Mouse (Mus musculus): ENCODE results near the gene Etnk2. TPM values are rescaled to one million over a fixed set of nuclear protein-coding genes. Genes with fewer than 3 reads are reported as not detected.

The Etnk2 gene
- polyA plus RNA-seq, 1 experiment from 2014 or later, result 2.6 TPM

- Histone ChIP-seq H3K4me1 (peaks cover 6% of the 10 kb centered on the region), H3K4me3 (replicated peaks) (no peak overlapping the region), H3K27ac (no peak overlapping the region), H3K9ac (no peak overlapping the region), H3K9me3 (no peaks in the 10 kb centered on the region), H3K36me3 (replicated peaks) (no peaks in the 10 kb centered on the region), H3K27me3 (peaks cover 45% of the 10 kb centered on the region), H3K4me2 (no peak overlapping the region)
- WGBS, result 60% methylated on average over 15 of the region's 15 CpGs
- no peak for ATAC-seq (ENCODE audit: low FRiP score)
These were observed 7.5 kb upstream of the Etnk2 start for GRCm38 (mm10) chr1:133355912-133356311.

GRCm38 (mm10) chr1:133356330-133356729, 7.0 kb upstream of the Etnk2 start:
- ATAC-seq (ENCODE audit: low FRiP score), result no peak
- H3K27me3 ChIP-seq, result peaks cover 48% of the 10 kb centered on the region
- WGBS, result 72% methylated on average over 8 of the region's 8 CpGs

GRCm38 (mm10) chr1:133361006-133361405, 2.4 kb upstream of the Etnk2 start:
- no peak overlapping the region for H3K4me2 ChIP-seq
- no peaks in the 10 kb centered on the region for H3K36me3 ChIP-seq (replicated peaks)
- no peak overlapping the region for H3K27ac ChIP-seq
- no peaks in the 10 kb centered on the region for H3K9me3 ChIP-seq
- H3K9ac ChIP-seq, result no peak overlapping the region
- H3K27me3 ChIP-seq, result peaks cover 73% of the 10 kb centered on the region
- H3K4me1 ChIP-seq, result peaks cover 17% of the 10 kb centered on the region
- H3K4me3 ChIP-seq (replicated peaks), result no peak overlapping the region
- no peak for ATAC-seq (ENCODE audit: low FRiP score)
- WGBS, result 91% methylated on average over 6 of the region's 6 CpGs

More at GRCm38 (mm10) chr1:133356330-133356729, 7.0 kb upstream of the Etnk2 start:
- H3K9ac ChIP-seq, result no peak overlapping the region
- H3K9me3 ChIP-seq, result no peaks in the 10 kb centered on the region
- H3K36me3 ChIP-seq (replicated peaks), result no peaks in the 10 kb centered on the region
- H3K27ac ChIP-seq, result no peak overlapping the region
- H3K4me1 ChIP-seq, result peaks cover 6% of the 10 kb centered on the region
- no peak overlapping the region for H3K4me2 ChIP-seq
- H3K4me3 ChIP-seq (replicated peaks), result no peak overlapping the region

- 91% methylated on average over 5 of the region's 5 CpGs for WGBS
- Histone ChIP-seq H3K4me1 (peaks cover 17% of the 10 kb centered on the region), H3K27ac (no peak overlapping the region)
These were observed 1.3 kb upstream of the Etnk2 start for GRCm38 (mm10) chr1:133362103-133362502.

GRCm38 (mm10) chr1:133364022-133364630, 754 bp downstream of the Etnk2 start:
- Histone ChIP-seq H3K4me1 (peaks cover 31% of the 10 kb centered on the region), H3K9me3 (no peaks in the 10 kb centered on the region), H3K4me2 (peak overlapping the region; percentile 97), H3K9ac (peak overlapping the region; percentile 64), H3K36me3 (replicated peaks) (no peaks in the 10 kb centered on the region), H3K4me3 (replicated peaks) (peak overlapping the region; percentile 66), H3K27me3 (peaks cover 61% of the 10 kb centered on the region), H3K27ac (no peak overlapping the region)
- ATAC-seq (ENCODE audit: low FRiP score), result peak; percentile 40; the same call in 1 of the 2 replicates
- under 1% methylated on average over 27 of the region's 27 CpGs for WGBS

More at GRCm38 (mm10) chr1:133362103-133362502, 1.3 kb upstream of the Etnk2 start:
- H3K9me3 ChIP-seq, result no peaks in the 10 kb centered on the region
- H3K4me3 ChIP-seq (replicated peaks), result no peak overlapping the region
- H3K9ac ChIP-seq, result no peak overlapping the region
- no peak for ATAC-seq (ENCODE audit: low FRiP score)
- no peaks in the 10 kb centered on the region for H3K36me3 ChIP-seq (replicated peaks)
- no peak overlapping the region for H3K4me2 ChIP-seq
- H3K27me3 ChIP-seq, result peaks cover 77% of the 10 kb centered on the region

- H3K9me3 ChIP-seq, result no peaks in the 10 kb centered on the region
- H3K4me2 ChIP-seq, result no peak overlapping the region
- peaks cover 31% of the 10 kb centered on the region for H3K4me1 ChIP-seq
- ATAC-seq (ENCODE audit: low FRiP score), result no peak
- H3K27ac ChIP-seq, result no peak overlapping the region
- H3K27me3 ChIP-seq, result peaks cover 58% of the 10 kb centered on the region
- H3K36me3 ChIP-seq (replicated peaks), result no peaks in the 10 kb centered on the region
- WGBS, result 37% methylated on average over 2 of the region's 2 CpGs
- H3K9ac ChIP-seq, result no peak overlapping the region
- no peak overlapping the region for H3K4me3 ChIP-seq (replicated peaks)
These were observed 1.5 kb downstream of the Etnk2 start for GRCm38 (mm10) chr1:133364890-133365289.

GRCm38 (mm10) chr1:133366951-133367605, 3.7 kb downstream of the Etnk2 start:
- Histone ChIP-seq H3K4me1 (peaks cover 31% of the 10 kb centered on the region), H3K27me3 (peaks cover 52% of the 10 kb centered on the region), H3K36me3 (replicated peaks) (no peaks in the 10 kb centered on the region), H3K4me2 (no peak overlapping the region), H3K9ac (no peak overlapping the region), H3K27ac (no peak overlapping the region), H3K9me3 (no peaks in the 10 kb centered on the region), H3K4me3 (replicated peaks) (no peak overlapping the region)
- no peak for ATAC-seq (ENCODE audit: low FRiP score)
- whole genome bisulfite sequencing, result 54% methylated on average over 10 of the region's 10 CpGs

- peaks cover 47% of the 10 kb centered on the region for H3K27me3 ChIP-seq
- H3K4me1 ChIP-seq, result peaks cover 38% of the 10 kb centered on the region
- no peak for ATAC-seq (ENCODE audit: low FRiP score)
- H3K4me2 ChIP-seq, result 0 out of 2 replicates have a peak overlapping the region, but pooled peaks have one; percentile 8
- WGBS, result 11% methylated on average over 11 of the region's 11 CpGs
- no peaks in the 10 kb centered on the region for H3K9me3 ChIP-seq
- H3K9ac ChIP-seq, result no peak overlapping the region
- no peak overlapping the region for H3K27ac ChIP-seq
- H3K36me3 ChIP-seq (replicated peaks), result no peaks in the 10 kb centered on the region
- no peak overlapping the region for H3K4me3 ChIP-seq (replicated peaks)
These were observed 4.5 kb downstream of the Etnk2 start for GRCm38 (mm10) chr1:133367606-133368488.

GRCm38 (mm10) chr1:133368644-133369043, 5.3 kb downstream of the Etnk2 start:
- Histone ChIP-seq H3K27me3 (peaks cover 39% of the 10 kb centered on the region), H3K9me3 (no peaks in the 10 kb centered on the region), H3K4me1 (peaks cover 34% of the 10 kb centered on the region), H3K4me2 (no peak overlapping the region), H3K36me3 (replicated peaks) (no peaks in the 10 kb centered on the region), H3K9ac (no peak overlapping the region), H3K4me3 (replicated peaks) (no peak overlapping the region), H3K27ac (no peak overlapping the region)
- ATAC-seq (ENCODE audit: low FRiP score), result no peak
- 64% methylated on average over 10 of the region's 10 CpGs for WGBS

- Histone ChIP-seq H3K36me3 (replicated peaks) (no peaks in the 10 kb centered on the region), H3K27me3 (peaks cover 21% of the 10 kb centered on the region), H3K4me1 (peaks cover 25% of the 10 kb centered on the region), H3K9me3 (no peaks in the 10 kb centered on the region), H3K4me3 (replicated peaks) (no peak overlapping the region), H3K9ac (no peak overlapping the region), H3K27ac (no peak overlapping the region), H3K4me2 (no peak overlapping the region)
- 90% methylated on average over 4 of the region's 4 CpGs for WGBS
- no peak for ATAC-seq (ENCODE audit: low FRiP score)
These were observed 7.0 kb downstream of the Etnk2 start for GRCm38 (mm10) chr1:133370352-133370751.

- H3K4me3 ChIP-seq (replicated peaks), result no peak overlapping the region
- peaks cover 25% of the 10 kb centered on the region for H3K4me1 ChIP-seq
- ATAC-seq (ENCODE audit: low FRiP score), result no peak
- no peak overlapping the region for H3K27ac ChIP-seq
- WGBS, result 89% methylated on average over 6 of the region's 6 CpGs
- no peak overlapping the region for H3K9ac ChIP-seq
- H3K36me3 ChIP-seq (replicated peaks), result no peaks in the 10 kb centered on the region
- H3K4me2 ChIP-seq, result no peak overlapping the region
- peaks cover 11% of the 10 kb centered on the region for H3K27me3 ChIP-seq
- H3K9me3 ChIP-seq, result no peaks in the 10 kb centered on the region
These were observed 8.1 kb downstream of the Etnk2 start for GRCm38 (mm10) chr1:133371431-133371830.

- Histone ChIP-seq H3K9ac (no peak overlapping the region), H3K9me3 (no peaks in the 10 kb centered on the region), H3K27me3 (peaks cover 6% of the 10 kb centered on the region; the same call in 1 of the 2 replicates), H3K4me2 (no peak overlapping the region), H3K36me3 (replicated peaks) (no peaks in the 10 kb centered on the region), H3K4me3 (replicated peaks) (no peak overlapping the region), H3K27ac (no peak overlapping the region), H3K4me1 (peaks cover 25% of the 10 kb centered on the region)
- no peak for ATAC-seq (ENCODE audit: low FRiP score)
- 76% methylated on average over 8 of the region's 8 CpGs for WGBS
These were observed 8.7 kb downstream of the Etnk2 start for GRCm38 (mm10) chr1:133372113-133372512.
